Mouse (Mus musculus) intestine, postnatal 0 days (tissue): ENCODE results near the gene Srl. TPM values are rescaled to one million over a fixed set of nuclear protein-coding genes. Genes with fewer than 3 reads are reported as not detected.

Source experiments
- ATAC-seq: fragments of 200-750 bp; cut with Nextera tagmentation; 2 replicates; pipeline ENCODE4 v1.8.0; 2017; ENCODE audit warnings: mild to moderate bottlenecking, moderate TSS enrichment, moderate library complexity
- H3K27ac ChIP-seq: fragments of 300-500 bp; sonication (generic); 2 replicates; pipeline ENCODE4 v1.5.1; 2014; ENCODE audit warnings: mild to moderate bottlenecking, low read depth, low read length, moderate library complexity
- H3K27me3 ChIP-seq: fragments of 300-500 bp; sonication (generic); replicated peaks from 2 replicates; pipeline ENCODE4 v1.6.1; 2014; ENCODE audit warnings: low read length, mixed read lengths; ENCODE audit not compliant: control insufficient read depth, insufficient read depth
- H3K36me3 ChIP-seq: fragments of 300-500 bp; sonication (generic); 2 replicates; pipeline ENCODE4 v1.6.1; 2014; ENCODE audit warnings: mild to moderate bottlenecking, moderate library complexity; ENCODE audit not compliant: control insufficient read depth, insufficient read depth
- H3K4me1 ChIP-seq: fragments of 300-500 bp; sonication (generic); replicated peaks from 2 replicates; pipeline ENCODE4 v1.6.1; 2014; ENCODE audit warnings: antibody characterized with exemption, low read length, mixed read lengths; ENCODE audit not compliant: control insufficient read depth, insufficient read depth
- H3K4me2 ChIP-seq: fragments of 300-500 bp; sonication (generic); replicated peaks from 2 replicates; pipeline ENCODE4 v1.6.1; 2014; ENCODE audit warnings: low read depth, mild to moderate bottlenecking, moderate library complexity
- H3K4me3 ChIP-seq: fragments of 300-500 bp; sonication (generic); 2 replicates; pipeline ENCODE4 v1.5.1; 2014; ENCODE audit warnings: low read depth, low read length
- H3K9ac ChIP-seq: fragments of 300-500 bp; sonication (generic); 2 replicates; pipeline ENCODE4 v1.6.1; 2014; ENCODE audit warnings: mild to moderate bottlenecking, low read depth, low read length
- H3K9me3 ChIP-seq: fragments of 300-500 bp; sonication (generic); 2 replicates; pipeline ENCODE4 v1.6.1; 2016; ENCODE audit warnings: mixed run types; ENCODE audit not compliant: control insufficient read depth
- CTCF ChIP-seq: sonication (generic); IDR thresholded peaks from 2 replicates; pipeline ENCODE4 v1.5.1; 2016; ENCODE audit warnings: low read depth, mild to moderate bottlenecking, control low read depth, antibody characterized with exemption, moderate library complexity
- WGBS: fragments of 180-500 bp; shearing (Covaris S2); extraction: QIAGEN DNeasy Blood & Tissue Kit; methylation state at CpG from one replicate; pipeline ENCODE4 v1.1.7; 2014; 5-methylcytosine and 5-hydroxymethylcytosine counted together
- polyA plus RNA-seq: library from polyadenylated mRNA; unstranded; fragments of >200 nt; fragmentation: Nextera tagmentation; extraction: Ambion mirVana; gene quantifications from 2 replicates; pipeline ENCODE4 v1.2.1, GENCODE M21; 2015

Srl gene
- polyA plus RNA-seq, 1 experiment from 2014 or later = 2.2 TPM

GRCm38 (mm10) chr16:4567912-4568311, 26.3 kb upstream of the Srl start:
- peak; percentile 93 for TF ChIP-seq CTCF
- Histone ChIP-seq H3K9ac (no peak overlapping the region), H3K36me3 (no peaks in the 10 kb centered on the region), H3K27ac (no peak overlapping the region), H3K4me1 (no peaks in the 10 kb centered on the region), H3K4me3 (no peak overlapping the region), H3K4me2 (no peak overlapping the region), H3K9me3 (no peaks in the 10 kb centered on the region), H3K27me3 (no peaks in the 10 kb centered on the region)
- no peak; the same call in 1 of the 2 replicates for ATAC-seq
- 19% methylated on average over 4 of the region's 4 CpGs for WGBS

- TF ChIP-seq CTCF = peak; percentile 88
- Histone ChIP-seq H3K36me3 (no peaks in the 10 kb centered on the region), H3K4me2 (peak overlapping the region; percentile 99), H3K9me3 (no peaks in the 10 kb centered on the region), H3K4me1 (0 out of 2 replicates have a peak, but pooled peaks cover 13% of the 10 kb centered on the region), H3K27me3 (no peaks in the 10 kb centered on the region), H3K9ac (peak overlapping the region; percentile 60), H3K27ac (peak overlapping the region; percentile 85), H3K4me3 (peak overlapping the region; percentile 81)
- WGBS = 2% methylated on average over 43 of the region's 43 CpGs
- peak; percentile 11; the same call in 1 of the 2 replicates for ATAC-seq
These were observed 18.7 kb upstream of the Srl start for GRCm38 (mm10) chr16:4560145-4560952.

GRCm38 (mm10) chr16:4559715-4560144, 18.1 kb upstream of the Srl start, which contains the start of gene Tfap4:
Tfap4 (minus strand) TSS chr16:4559854.
- ATAC-seq = peak; percentile 31
- WGBS = under 1% methylated on average over 17 of the region's 17 CpGs
- Histone ChIP-seq H3K27ac (peak within 1 kb of the TSS; percentile 85), H3K9me3 (no peaks in the 10 kb centered on the region), H3K36me3 (no peaks in the 10 kb centered on the region), H3K4me1 (0 out of 2 replicates have a peak, but pooled peaks cover 13% of the 10 kb centered on the region), H3K9ac (peak within 1 kb of the TSS; percentile 60), H3K4me3 (peak within 1 kb of the TSS; percentile 81), H3K4me2 (peak within 1 kb of the TSS; percentile 99), H3K27me3 (no peaks in the 10 kb centered on the region)
- TF ChIP-seq CTCF = peak; percentile 65

- peak overlapping the region; percentile 81 for H3K4me3 ChIP-seq
- H3K4me1 ChIP-seq = 0 out of 2 replicates have a peak, but pooled peaks cover 13% of the 10 kb centered on the region
- peak overlapping the region; percentile 99 for H3K4me2 ChIP-seq
- H3K9ac ChIP-seq = peak overlapping the region; percentile 60
- peak; percentile 7; the same call in 1 of the 2 replicates for ATAC-seq
- H3K27me3 ChIP-seq = no peaks in the 10 kb centered on the region
- no peak for TF ChIP-seq CTCF
- no peaks in the 10 kb centered on the region for H3K36me3 ChIP-seq
- H3K9me3 ChIP-seq = no peaks in the 10 kb centered on the region
- H3K27ac ChIP-seq = peak overlapping the region; percentile 85
- WGBS = under 1% methylated on average over 39 of the region's 43 CpGs
These were observed 17.5 kb upstream of the Srl start for GRCm38 (mm10) chr16:4558980-4559631.

- TF ChIP-seq CTCF = no peak
- WGBS = under 1% methylated on average over 38 of the region's 38 CpGs
- H3K4me2 ChIP-seq = peak overlapping the region; percentile 99
- peak; percentile 78 for ATAC-seq
- peak overlapping the region; percentile 85 for H3K27ac ChIP-seq
- no peaks in the 10 kb centered on the region for H3K36me3 ChIP-seq
- H3K4me3 ChIP-seq = peak overlapping the region; percentile 81
- H3K4me1 ChIP-seq = peaks cover 14% of the 10 kb centered on the region; the same call in 1 of the 2 replicates
- peak overlapping the region; percentile 60 for H3K9ac ChIP-seq
- H3K27me3 ChIP-seq = no peaks in the 10 kb centered on the region
- H3K9me3 ChIP-seq = no peaks in the 10 kb centered on the region
These were observed 16.9 kb upstream of the Srl start for GRCm38 (mm10) chr16:4558384-4558979.

GRCm38 (mm10) chr16:4557949-4558348, 16.3 kb upstream of the Srl start:
- peak; percentile 59 for ATAC-seq
- no peaks in the 10 kb centered on the region for H3K9me3 ChIP-seq
- under 1% methylated on average over 19 of the region's 19 CpGs for WGBS

More at GRCm38 (mm10) chr16:4557949-4558348, 16.3 kb upstream of the Srl start:
- Histone ChIP-seq H3K4me2 (peak overlapping the region; percentile 99), H3K27ac (peak overlapping the region; percentile 85), H3K4me3 (peak overlapping the region; percentile 81), H3K4me1 (peaks cover 19% of the 10 kb centered on the region), H3K36me3 (no peaks in the 10 kb centered on the region), H3K27me3 (no peaks in the 10 kb centered on the region), H3K9ac (peak overlapping the region; percentile 60)
- no peak for TF ChIP-seq CTCF
